Mouse (Mus musculus) lung, postnatal 25 days (tissue): ENCODE results near the gene Tmem107.

Source experiments
- DNase-seq: peaks from one replicate; pipeline ENCODE4 v3.0.0; 2022; ENCODE audit warnings: low spot score

The Tmem107 gene

GRCm38 (mm10) chr11:69107676-69108075, 37.1 kb downstream of the Tmem107 start:
- DNase-seq: no peak

DNA sequence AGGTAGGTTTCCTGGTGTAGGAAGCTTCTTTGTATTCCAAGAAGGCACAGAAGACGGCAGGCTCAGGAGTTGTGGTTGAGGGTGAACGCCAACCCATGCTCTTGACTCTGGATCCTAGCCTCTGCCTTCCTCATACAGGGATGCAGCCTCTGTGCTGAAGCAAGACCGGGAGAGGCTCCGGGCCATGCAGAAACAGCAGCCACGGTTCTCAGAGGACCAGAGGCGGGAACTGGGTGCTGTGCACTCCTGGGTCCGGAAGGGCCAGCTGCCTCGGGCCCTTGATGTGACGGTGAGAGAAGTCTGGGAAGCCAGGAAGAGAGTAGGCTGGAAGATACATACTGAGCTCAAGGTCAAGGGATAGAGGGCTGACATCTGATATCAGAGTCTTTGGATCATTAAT, 37.6 kb downstream of the Tmem107 start:
- DNase-seq: no peak

DNA sequence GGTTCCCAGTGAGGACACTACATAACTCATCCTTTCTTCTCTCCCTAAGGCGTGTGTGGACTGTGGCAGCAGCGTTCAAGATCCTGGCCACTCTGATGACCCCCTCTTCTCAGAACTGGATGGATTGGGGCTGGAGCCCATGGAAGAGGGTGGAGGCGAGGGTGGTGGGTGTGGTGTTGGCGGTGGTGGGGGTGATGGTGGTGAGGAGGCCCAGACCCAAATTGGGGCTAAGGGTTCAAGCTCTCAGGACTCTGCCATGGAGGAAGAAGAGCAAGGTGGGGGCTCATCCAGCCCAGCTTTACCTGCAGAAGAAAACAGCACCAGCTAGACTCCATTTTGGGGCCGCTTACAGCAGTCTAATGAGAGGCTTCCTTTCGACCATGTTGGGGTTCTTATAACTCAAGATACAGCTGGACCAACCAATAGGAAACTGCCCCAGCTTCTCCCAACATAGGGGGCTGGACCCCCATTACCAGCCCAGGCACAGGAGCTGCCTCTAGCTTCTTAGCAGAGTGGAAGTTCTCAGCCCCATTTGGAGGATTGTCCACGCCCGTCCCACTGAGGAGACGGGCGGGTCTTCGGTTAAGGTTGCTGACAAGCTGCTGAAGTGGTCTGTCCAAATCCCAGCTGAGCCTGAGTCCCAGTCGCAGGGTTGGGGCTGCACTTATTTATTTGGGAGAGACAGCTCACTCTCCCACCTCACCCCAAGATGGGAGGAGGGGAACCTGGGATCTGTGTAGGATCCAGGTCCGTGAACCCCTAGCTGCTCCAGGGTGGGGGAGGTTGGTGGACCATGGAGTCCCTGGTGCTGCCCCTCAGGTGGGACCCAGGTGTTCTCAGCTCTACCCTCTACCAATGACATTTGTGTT, 38.7 kb downstream of the Tmem107 start:
- DNase-seq: no peak

DNA sequence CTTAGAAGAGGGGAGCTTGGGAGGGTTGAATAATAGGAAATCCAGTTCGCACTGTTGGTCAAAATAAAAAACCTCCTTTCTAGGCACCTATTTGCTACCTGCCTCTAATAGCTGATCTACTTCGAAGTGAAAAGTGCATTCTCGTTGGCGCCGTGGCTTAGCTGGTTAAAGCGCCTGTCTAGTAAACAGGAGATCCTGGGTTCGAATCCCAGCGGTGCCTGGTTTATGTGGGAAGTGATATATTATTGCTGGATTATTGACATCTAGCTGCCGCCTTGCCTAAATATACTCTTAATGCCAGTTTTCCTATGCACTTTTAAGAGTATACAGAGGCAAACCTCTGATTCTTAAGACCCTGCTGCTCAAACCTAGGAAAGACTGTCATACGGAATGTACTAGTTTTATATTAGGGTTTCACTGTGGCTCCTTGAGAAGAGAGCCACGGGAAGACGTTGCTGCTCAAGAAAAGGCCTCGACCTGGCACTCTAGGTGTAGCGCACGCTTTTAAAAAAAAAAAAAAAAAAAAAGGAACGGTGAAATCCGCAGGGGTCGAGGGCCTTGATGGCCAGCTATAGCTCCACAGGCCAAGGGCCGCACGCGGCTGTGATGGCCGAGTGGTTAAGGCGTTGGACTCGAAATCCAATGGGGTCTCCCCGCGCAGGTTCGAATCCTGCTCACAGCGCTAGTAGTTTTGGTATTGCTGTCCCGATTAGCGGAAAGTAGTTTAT, 39.9 kb downstream of the Tmem107 start:
- peak; percentile 91 for DNase-seq

- DNase-seq: no peak
Observed at GRCm38 (mm10) chr11:69111051-69111810, 40.6 kb downstream of the Tmem107 start.

DNA sequence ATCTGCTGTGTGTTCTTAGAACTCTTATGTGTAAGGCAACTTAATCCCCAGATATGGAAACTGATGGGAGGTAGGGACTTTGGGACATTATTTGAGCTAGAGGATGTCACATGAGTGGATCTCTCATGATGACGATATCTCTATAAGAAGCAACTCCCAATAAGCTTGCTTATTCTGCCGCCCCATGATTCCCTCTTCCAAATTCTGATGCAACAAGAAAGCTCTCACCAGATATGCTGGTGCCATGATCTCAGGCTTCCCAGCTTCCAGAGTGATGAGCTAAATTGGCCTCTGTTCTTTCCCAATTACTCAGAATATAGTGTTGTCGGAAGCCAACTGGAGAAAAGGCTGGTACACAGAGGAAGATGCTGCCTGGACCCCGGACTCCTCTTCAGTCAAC, 41.3 kb downstream of the Tmem107 start:
- DNase-seq: no peak

GRCm38 (mm10) chr11:69114018-69114417, 43.4 kb downstream of the Tmem107 start:
- no peak for DNase-seq

DNA sequence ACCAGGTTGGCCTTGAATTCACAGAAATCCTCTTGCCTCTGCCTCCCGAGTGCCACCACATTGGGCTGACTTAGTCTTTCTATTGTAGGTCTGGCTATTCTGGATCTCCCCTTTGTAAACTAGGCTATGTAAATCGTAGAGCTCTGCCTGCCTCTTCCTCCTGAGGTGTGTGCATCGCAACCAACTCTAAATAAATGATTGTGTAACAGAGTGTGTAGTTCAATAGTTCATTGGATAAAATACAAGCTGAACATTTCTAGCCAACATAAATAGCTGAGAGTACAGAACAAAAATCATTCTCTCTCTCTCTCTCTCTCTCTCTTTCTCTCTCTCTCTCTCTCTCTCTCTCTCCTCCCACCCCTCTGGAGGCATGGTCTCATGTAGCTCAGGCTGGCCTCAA, 44.0 kb downstream of the Tmem107 start:
- DNase-seq: no peak

DNA sequence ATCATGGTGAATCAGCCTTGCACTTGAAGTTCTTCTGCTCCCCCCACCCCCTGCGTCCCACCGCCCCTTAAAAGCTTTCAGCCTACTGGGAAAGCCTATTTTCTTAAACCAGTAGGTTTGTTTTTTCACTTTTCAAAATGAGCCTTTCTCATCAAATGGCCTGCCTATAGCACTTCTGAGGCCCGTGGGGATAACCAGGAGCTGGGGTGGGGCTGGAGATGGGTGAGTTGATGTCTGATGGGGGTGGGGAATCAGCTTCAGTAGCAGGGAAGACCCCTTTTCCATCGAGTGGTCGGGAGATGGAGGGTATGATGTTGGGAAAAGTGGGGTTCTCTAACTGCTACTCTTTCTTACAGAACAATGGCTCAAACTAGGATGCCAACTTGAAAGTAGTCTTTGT, 46.2 kb downstream of the Tmem107 start:
- DNase-seq: no peak

GRCm38 (mm10) chr11:69117737-69118695, 47.4 kb downstream of the Tmem107 start:
- DNase-seq: peak; percentile 68

DNA sequence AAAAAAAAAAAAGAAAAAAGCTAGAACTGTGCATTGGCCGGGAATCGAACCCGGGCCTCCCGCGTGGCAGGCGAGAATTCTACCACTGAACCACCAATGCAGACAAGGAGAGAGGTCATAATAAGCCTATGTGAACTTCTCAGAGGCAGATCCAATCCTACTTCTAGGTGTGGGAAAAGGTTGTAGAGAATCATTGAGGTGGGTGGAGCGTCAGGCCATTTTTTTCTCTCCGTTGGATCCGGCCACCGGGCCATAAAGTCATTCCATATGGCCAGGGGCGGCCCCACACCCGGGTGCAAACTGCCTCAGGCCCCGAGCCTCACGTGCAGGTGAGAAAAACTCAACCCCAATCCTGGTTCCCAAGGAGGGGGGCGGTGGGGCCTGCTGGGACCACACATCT, 48.2 kb downstream of the Tmem107 start:
- peak; percentile 93 for DNase-seq

DNA sequence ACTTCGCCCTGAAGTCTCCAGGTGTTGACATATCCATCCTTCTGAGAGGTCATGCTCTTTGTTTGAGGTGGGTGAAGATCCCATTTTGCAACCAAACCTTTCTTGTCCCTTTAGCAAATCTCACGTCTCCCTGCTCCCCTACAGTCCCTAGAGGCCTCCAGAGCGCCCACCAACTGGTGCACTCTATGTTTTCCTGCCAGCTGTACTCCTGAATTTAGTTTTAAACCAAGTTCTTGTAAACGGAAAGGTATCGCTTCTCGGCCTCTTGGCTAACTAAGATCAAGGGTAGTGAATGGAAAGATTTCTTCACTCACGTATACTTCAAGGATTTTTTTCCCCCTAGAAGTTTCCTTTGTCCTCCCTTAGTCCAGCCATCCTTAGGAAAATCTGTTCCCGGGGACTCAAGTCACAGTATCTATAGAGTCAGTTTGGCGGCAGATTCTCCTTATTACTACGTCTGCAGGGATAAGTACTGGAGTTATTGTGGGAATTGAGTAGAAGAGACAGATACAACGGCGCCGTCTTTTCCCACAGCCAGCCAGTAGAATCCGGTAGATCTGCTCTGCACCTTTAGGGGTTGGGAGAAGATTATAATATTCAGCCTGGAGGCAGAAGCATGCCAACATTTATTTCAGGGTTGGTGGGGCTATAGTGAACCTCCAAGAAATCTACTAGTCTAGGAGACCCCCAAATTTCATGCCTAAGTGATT, 49.0 kb downstream of the Tmem107 start:
- DNase-seq: no peak

DNA sequence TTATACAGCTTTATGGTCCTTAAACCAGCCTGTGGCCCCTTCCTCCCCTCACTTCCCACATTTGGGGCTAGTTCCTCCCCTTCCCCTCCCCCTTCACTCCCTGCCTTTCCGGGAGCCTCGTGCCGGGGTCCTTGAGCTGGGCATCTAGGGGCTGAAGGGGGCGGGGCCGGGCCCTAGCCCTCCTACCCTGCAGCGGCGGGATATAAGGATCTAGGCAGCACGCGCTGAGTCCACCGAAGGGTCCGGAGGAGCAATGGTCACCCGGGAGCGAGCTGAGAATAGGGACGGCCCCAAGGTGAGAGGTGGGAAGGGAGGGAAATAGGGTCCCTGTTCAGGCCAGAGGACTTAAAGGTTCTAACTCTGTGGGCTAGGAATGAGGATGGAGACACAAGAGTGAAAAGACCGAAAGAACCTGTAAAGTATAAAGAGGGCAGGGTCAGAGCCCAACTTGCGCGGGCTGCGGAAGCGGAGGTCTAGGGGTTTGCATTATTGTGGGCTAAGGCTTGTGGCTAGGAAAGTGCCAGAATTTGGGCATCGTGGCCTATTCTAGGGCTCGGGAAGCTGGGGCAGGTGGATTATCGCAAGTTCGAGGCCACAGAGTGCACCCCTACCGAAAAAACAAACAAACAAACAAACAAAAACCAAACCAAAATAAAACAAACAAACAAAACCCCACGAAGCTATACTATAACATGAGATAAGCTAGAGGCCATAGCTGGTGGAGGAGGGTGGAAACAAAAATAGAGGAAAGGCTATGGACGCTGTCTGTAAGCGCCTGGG, 49.8 kb downstream of the Tmem107 start, which contains the start of gene Hes7:
Hes7 (plus strand) TSS at position 184 of the 780 bp plus-strand sequence.
- DNase-seq: no peak

DNA sequence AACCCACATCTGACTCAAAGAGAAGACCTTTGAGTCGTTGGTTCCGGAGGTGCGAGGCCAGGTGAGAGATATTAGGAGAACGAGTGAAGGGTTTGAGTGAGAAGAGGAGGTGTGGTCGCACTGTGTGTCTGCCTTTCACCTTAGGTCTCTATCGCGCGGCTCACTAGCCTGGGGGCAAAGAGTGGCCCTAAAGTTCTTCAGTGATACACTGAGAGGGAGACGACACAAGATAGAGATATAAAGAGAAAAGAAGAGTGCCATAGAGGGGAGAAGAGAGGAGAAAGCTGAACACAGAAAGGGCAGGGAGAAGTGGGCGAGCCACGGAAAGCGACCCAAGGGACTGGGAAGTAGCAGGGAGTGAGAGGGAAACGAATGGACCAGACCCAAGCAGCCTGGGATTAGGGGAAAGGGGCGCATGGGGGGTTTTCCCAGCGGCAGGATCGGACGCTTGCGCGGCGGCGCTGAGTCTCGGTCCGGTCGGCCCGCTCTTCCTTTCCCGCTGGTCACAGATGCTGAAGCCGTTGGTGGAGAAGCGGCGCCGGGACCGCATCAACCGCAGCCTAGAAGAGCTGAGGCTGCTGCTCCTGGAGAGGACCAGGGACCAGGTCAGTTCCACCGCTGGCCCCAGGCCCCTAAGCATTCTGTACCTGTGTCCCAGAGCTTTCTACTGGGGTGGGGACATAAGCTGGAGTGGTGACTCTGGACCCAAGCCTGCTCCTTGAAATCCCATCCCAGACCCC, 50.6 kb downstream of the Tmem107 start:
- DNase-seq: no peak

DNA sequence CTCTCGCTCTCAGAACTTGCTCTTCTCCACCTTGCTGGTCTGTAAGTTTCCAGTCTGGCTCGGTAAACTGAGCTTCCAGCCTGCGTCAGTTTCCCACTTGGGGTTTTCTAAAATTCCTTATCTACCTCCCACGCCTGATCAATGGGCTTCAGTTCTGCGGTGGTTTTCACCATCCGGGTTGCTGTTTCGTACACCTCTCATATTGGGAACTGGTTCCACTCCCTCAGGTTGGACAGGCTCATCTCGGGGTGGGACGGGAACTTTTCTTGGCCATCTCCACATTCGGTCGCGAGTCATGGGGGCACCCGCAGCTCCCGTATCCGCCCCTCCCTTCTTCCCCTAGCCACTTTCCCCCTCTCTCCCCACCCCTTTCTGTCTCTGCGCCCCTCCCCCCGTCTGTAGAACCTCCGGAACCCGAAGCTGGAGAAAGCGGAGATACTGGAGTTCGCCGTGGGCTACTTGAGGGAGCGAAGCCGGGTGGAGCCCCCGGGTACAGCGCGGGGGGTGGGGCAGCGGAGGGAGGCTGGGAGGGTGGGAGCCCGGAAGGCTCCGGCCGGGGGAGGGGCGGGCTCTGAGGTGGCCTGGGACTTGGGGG, 51.2 kb downstream of the Tmem107 start:
- DNase-seq: no peak

- DNase-seq: peak; percentile 90
Observed at GRCm38 (mm10) chr11:69122336-69122951, 51.8 kb downstream of the Tmem107 start, which contains the start of gene 9130213A22Rik. Gene 9130213A22Rik, minus strand, starts transcription at chr11:69122589.
